Mouse (Mus musculus) heart, embryonic 15.5 days (tissue): ENCODE results near the gene Thap2. TPM values are rescaled to one million over a fixed set of nuclear protein-coding genes. Genes with fewer than 3 reads are reported as not detected.

ENCODE experiments used
- ATAC-seq: fragments of 200-750 bp; cut with Nextera tagmentation; replicated peaks from 2 replicates; pipeline ENCODE4 v1.8.0; 2017; ENCODE audit warnings: low read depth, moderate TSS enrichment; ENCODE audit not compliant: insufficient number of reproducible peaks, insufficient read depth, low FRiP score
- H3K27ac ChIP-seq: fragments of 300-500 bp; sonication (generic); 2 replicates; pipeline ENCODE4 v1.5.1; 2015; ENCODE audit warnings: mild to moderate bottlenecking, inconsistent platforms
- H3K27me3 ChIP-seq: fragments of 300-500 bp; sonication (generic); 2 replicates; pipeline ENCODE4 v1.6.1; 2015; ENCODE audit warnings: inconsistent platforms
- H3K36me3 ChIP-seq: fragments of 300-500 bp; sonication (generic); 2 replicates; pipeline ENCODE4 v1.6.1; 2015; ENCODE audit warnings: mild to moderate bottlenecking, inconsistent platforms
- H3K4me1 ChIP-seq: fragments of 300-500 bp; sonication (generic); replicated peaks from 2 replicates; pipeline ENCODE4 v1.6.1; 2015; ENCODE audit warnings: inconsistent platforms
- H3K4me2 ChIP-seq: fragments of 300-500 bp; sonication (generic); 2 replicates; pipeline ENCODE4 v1.6.1; 2015; ENCODE audit warnings: inconsistent platforms, mild to moderate bottlenecking, moderate library complexity
- H3K4me3 ChIP-seq: fragments of 300-500 bp; sonication (generic); 2 replicates; pipeline ENCODE4 v1.5.1; 2015; ENCODE audit warnings: mild to moderate bottlenecking, inconsistent platforms
- H3K9ac ChIP-seq: fragments of 300-500 bp; sonication (generic); 2 replicates; pipeline ENCODE4 v1.6.1; 2015; ENCODE audit warnings: mild to moderate bottlenecking, inconsistent platforms
- H3K9me3 ChIP-seq: fragments of 300-500 bp; sonication (generic); replicated peaks from 2 replicates; pipeline ENCODE4 v1.6.1; 2016; ENCODE audit warnings: inconsistent platforms
- WGBS: fragments of 180-500 bp; shearing (Covaris S2); methylation state at CpG from one replicate; pipeline ENCODE4 v1.1.7; 2015; ENCODE audit warnings: mixed read lengths; 5-methylcytosine and 5-hydroxymethylcytosine counted together
- polyA plus RNA-seq: library from polyadenylated mRNA; unstranded; fragments of >200 nt; fragmentation: Nextera tagmentation; extraction: Ambion mirVana; gene quantifications from 2 replicates; pipeline ENCODE4 v1.2.1, GENCODE M21; 2015

Thap2 gene
- polyA plus RNA-seq, 1 experiment from 2014 or later = 14.6 TPM

- Histone ChIP-seq H3K4me3 (no peak overlapping the region), H3K4me2 (no peak overlapping the region), H3K9me3 (no peaks in the 10 kb centered on the region), H3K9ac (no peak overlapping the region), H3K4me1 (no peaks in the 10 kb centered on the region), H3K36me3 (peaks cover under 1% of the 10 kb centered on the region; the same call in 1 of the 2 replicates), H3K27ac (no peak overlapping the region), H3K27me3 (no peaks in the 10 kb centered on the region)
- no peak for ATAC-seq
- WGBS = 80% methylated on average over 2 of the region's 2 CpGs
These were observed 33.3 kb downstream of the Thap2 start for GRCm38 (mm10) chr10:115350810-115351397.

DNA sequence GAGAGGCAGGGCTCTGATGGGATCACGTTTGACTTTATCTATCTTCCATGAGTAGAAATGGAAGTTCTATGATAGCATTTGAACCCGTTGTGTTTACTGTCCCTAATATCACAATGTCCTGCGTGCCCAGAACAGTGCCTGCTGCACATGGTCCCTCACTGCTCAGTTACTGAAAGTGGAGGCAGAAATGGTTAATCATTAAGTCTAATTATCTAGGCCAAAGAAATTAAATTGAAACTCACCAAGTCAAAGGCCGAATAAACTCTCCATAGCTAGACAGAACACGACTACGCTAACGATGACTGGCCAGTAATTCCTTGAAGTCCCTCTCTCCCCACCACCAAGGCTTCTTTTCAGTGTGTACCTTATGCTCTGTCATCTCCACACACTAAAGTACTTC, 34.7 kb downstream of the Thap2 start:
- Histone ChIP-seq H3K4me1 (no peaks in the 10 kb centered on the region), H3K9ac (no peak overlapping the region), H3K27ac (no peak overlapping the region), H3K9me3 (no peaks in the 10 kb centered on the region), H3K27me3 (no peaks in the 10 kb centered on the region), H3K4me2 (no peak overlapping the region), H3K36me3 (0 out of 2 replicates have a peak, but pooled peaks cover 5% of the 10 kb centered on the region), H3K4me3 (no peak overlapping the region)
- ATAC-seq = no peak
- 83% methylated on average over 7 of the region's 7 CpGs for WGBS

DNA sequence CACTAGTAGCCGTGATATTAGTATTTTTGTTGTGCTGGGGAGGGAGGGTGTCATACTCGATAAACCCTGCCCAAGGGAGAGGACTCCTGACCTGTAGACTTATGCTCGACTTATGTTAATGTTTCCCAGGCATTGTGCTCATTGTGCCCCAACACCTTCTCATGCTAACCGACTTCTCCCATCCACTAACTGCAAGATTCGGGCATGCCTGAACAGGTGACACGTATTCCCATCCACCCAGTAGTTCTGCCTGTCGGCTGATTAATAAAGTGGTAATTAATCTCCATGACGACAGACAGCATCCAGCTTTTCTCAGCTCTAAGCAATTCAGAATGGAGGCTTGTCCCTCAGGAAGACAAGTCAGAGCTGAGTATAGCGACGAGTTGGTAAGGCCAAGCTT, 35.2 kb downstream of the Thap2 start:
- H3K27me3 ChIP-seq = no peaks in the 10 kb centered on the region
- H3K4me1 ChIP-seq = no peaks in the 10 kb centered on the region
- H3K4me2 ChIP-seq = no peak overlapping the region
- WGBS = 75% methylated on average over 10 of the region's 10 CpGs
- ATAC-seq = no peak
- H3K36me3 ChIP-seq = 0 out of 2 replicates have a peak, but pooled peaks cover 5% of the 10 kb centered on the region
- no peaks in the 10 kb centered on the region for H3K9me3 ChIP-seq
- H3K9ac ChIP-seq = no peak overlapping the region
- no peak overlapping the region for H3K4me3 ChIP-seq
- H3K27ac ChIP-seq = no peak overlapping the region

GRCm38 (mm10) chr10:115348131-115348530, 36.1 kb downstream of the Thap2 start:
- H3K27me3 ChIP-seq = no peaks in the 10 kb centered on the region
- H3K27ac ChIP-seq = no peak overlapping the region
- no peak overlapping the region for H3K4me3 ChIP-seq
- no peaks in the 10 kb centered on the region for H3K4me1 ChIP-seq
- peaks cover 7% of the 10 kb centered on the region; the same call in 1 of the 2 replicates for H3K36me3 ChIP-seq
- H3K9me3 ChIP-seq = no peaks in the 10 kb centered on the region
- WGBS = 72% methylated on average over 6 of the region's 6 CpGs
- no peak for ATAC-seq
- H3K4me2 ChIP-seq = no peak overlapping the region
- no peak overlapping the region for H3K9ac ChIP-seq

GRCm38 (mm10) chr10:115346444-115346843, 37.8 kb downstream of the Thap2 start:
- Histone ChIP-seq H3K4me2 (no peak overlapping the region), H3K9ac (no peak overlapping the region), H3K36me3 (peaks cover 17% of the 10 kb centered on the region), H3K9me3 (no peaks in the 10 kb centered on the region), H3K27ac (no peak overlapping the region), H3K27me3 (no peaks in the 10 kb centered on the region), H3K4me3 (no peak overlapping the region), H3K4me1 (no peaks in the 10 kb centered on the region)
- ATAC-seq = no peak

- H3K4me1 ChIP-seq = no peaks in the 10 kb centered on the region
- no peak overlapping the region for H3K4me2 ChIP-seq
- peaks cover 17% of the 10 kb centered on the region for H3K36me3 ChIP-seq
- no peak overlapping the region for H3K27ac ChIP-seq
- no peak overlapping the region for H3K4me3 ChIP-seq
- ATAC-seq = no peak
- no peaks in the 10 kb centered on the region for H3K27me3 ChIP-seq
- WGBS = 85% methylated on average over 4 of the region's 4 CpGs
- H3K9ac ChIP-seq = no peak overlapping the region
- no peaks in the 10 kb centered on the region for H3K9me3 ChIP-seq
These were observed 41.3 kb downstream of the Thap2 start for GRCm38 (mm10) chr10:115342771-115343425.

DNA sequence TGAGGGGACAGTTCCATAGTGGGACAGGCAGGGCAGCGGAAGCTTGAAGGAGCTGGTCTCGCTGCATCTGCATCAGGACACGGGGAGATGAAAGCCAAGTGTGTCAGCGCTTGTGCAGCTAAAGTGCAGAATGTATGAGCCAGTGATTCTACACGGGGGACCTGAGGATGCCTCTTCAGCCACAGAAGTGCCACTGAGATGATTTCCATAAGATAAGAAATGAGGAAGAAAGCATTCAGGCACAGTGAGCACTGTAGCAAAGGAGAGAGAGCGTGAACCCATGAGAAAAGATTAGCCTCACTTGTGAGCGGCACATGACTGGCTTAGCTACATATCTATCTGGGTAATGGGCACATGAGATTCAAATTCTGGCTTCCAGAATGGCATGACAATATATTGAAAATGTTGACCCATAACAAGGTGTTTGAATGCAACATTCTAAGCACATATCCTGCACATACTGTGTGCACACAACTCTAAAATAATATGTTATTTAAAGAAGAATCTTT, 44.4 kb downstream of the Thap2 start:
- 81% methylated on average over 7 of the region's 7 CpGs for WGBS
- no peak overlapping the region for H3K4me2 ChIP-seq
- H3K9ac ChIP-seq = no peak overlapping the region
- ATAC-seq = no peak
- no peak overlapping the region for H3K27ac ChIP-seq
- peaks cover 12% of the 10 kb centered on the region for H3K36me3 ChIP-seq
- no peak overlapping the region for H3K4me3 ChIP-seq
- H3K4me1 ChIP-seq = no peaks in the 10 kb centered on the region
- no peaks in the 10 kb centered on the region for H3K9me3 ChIP-seq
- no peaks in the 10 kb centered on the region for H3K27me3 ChIP-seq

DNA sequence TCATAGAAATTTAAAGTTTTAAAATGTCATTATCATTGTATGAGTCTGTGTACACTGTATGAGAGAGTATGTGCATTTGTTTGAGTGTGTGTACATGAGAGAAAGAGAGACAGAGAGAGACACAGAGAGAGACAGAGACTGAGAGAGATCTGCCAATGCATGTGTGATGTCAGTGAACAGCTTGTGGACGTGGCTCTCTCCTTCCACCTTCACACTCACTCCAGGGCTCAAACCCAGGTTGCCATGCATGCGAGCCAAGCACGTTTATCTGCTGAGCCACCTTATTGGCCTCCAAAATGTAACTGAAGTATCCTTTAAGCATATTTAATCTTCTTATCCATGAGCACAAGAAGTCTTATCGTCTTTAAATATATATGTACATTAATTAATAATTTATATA, 47.3 kb downstream of the Thap2 start:
- ATAC-seq = no peak
- WGBS = 79% methylated on average over 4 of the region's 4 CpGs

GRCm38 (mm10) chr10:115333528-115333927, 50.7 kb downstream of the Thap2 start:
- no peak overlapping the region for H3K4me2 ChIP-seq
- H3K27ac ChIP-seq = no peak overlapping the region
- 64% methylated on average over 9 of the region's 9 CpGs for WGBS
- H3K9me3 ChIP-seq = no peaks in the 10 kb centered on the region
- no peak overlapping the region for H3K9ac ChIP-seq
- no peaks in the 10 kb centered on the region for H3K36me3 ChIP-seq
- ATAC-seq = no peak
- H3K27me3 ChIP-seq = no peaks in the 10 kb centered on the region
- H3K4me1 ChIP-seq = no peaks in the 10 kb centered on the region; the same call in 1 of the 2 replicates
- no peak overlapping the region for H3K4me3 ChIP-seq

More for the DNA sequence above, 47.3 kb downstream of the Thap2 start:
- Histone ChIP-seq H3K27me3 (no peaks in the 10 kb centered on the region), H3K4me1 (no peaks in the 10 kb centered on the region; the same call in 1 of the 2 replicates), H3K27ac (no peak overlapping the region), H3K9me3 (no peaks in the 10 kb centered on the region), H3K9ac (no peak overlapping the region), H3K4me2 (no peak overlapping the region), H3K4me3 (no peak overlapping the region), H3K36me3 (peaks cover 3% of the 10 kb centered on the region; the same call in 1 of the 2 replicates)

DNA sequence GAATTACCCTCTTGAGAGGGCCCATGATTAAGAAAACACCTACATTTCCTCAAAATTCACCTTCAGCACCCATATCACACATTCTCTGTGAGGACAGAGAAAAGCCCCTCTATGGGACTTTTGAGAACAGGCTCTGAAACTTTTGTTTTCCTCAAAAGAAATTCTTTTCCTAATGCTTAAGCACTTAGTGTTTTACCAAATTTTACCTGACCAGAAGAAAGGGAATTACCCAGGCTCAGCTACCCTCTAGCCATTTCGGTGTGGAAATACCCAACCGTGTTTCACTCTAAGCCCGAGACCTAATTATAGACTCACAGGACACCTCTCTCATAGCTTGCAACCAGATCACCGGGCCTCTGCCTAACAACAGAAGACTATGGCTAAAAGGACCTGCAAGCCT, 51.2 kb downstream of the Thap2 start:
- no peak for ATAC-seq

GRCm38 (mm10) chr10:115332420-115332952, 51.8 kb downstream of the Thap2 start:
- H3K27me3 ChIP-seq = no peaks in the 10 kb centered on the region
- no peak overlapping the region for H3K4me2 ChIP-seq
- WGBS = 69% methylated on average over 8 of the region's 8 CpGs
- no peaks in the 10 kb centered on the region for H3K36me3 ChIP-seq
- H3K9ac ChIP-seq = no peak overlapping the region
- no peak for ATAC-seq
- H3K4me1 ChIP-seq = no peaks in the 10 kb centered on the region; the same call in 1 of the 2 replicates
- H3K9me3 ChIP-seq = no peaks in the 10 kb centered on the region
- H3K4me3 ChIP-seq = no peak overlapping the region
- no peak overlapping the region for H3K27ac ChIP-seq

More for the DNA sequence above, 51.2 kb downstream of the Thap2 start:
- no peaks in the 10 kb centered on the region for H3K36me3 ChIP-seq
- no peak overlapping the region for H3K27ac ChIP-seq
- H3K9me3 ChIP-seq = no peaks in the 10 kb centered on the region
- H3K4me3 ChIP-seq = no peak overlapping the region
- H3K4me1 ChIP-seq = no peaks in the 10 kb centered on the region; the same call in 1 of the 2 replicates
- H3K4me2 ChIP-seq = no peak overlapping the region
- no peak overlapping the region for H3K9ac ChIP-seq
- H3K27me3 ChIP-seq = no peaks in the 10 kb centered on the region
- WGBS = 57% methylated on average over 4 of the region's 4 CpGs
